Mouse (Mus musculus) midbrain, embryonic 16.5 days (tissue): ENCODE measurements around the gene Cd109. TPM values are rescaled to one million over a fixed set of nuclear protein-coding genes. Genes with fewer than 3 reads are reported as not detected.

Source experiments
- ATAC-seq: fragments of 200-750 bp; cut with Nextera tagmentation; 2 replicates; pipeline ENCODE4 v1.8.0; 2017; ENCODE audit warnings: moderate TSS enrichment
- H3K27ac ChIP-seq: fragments of 300-500 bp; sonication (generic); 2 replicates; pipeline ENCODE4 v1.5.1; 2014; ENCODE audit warnings: mild to moderate bottlenecking, low read length, mixed read lengths
- H3K27me3 ChIP-seq: fragments of 300-500 bp; sonication (generic); 2 replicates; pipeline ENCODE4 v1.6.1; 2014; ENCODE audit warnings: low read depth, low read length, mixed read lengths; ENCODE audit not compliant: control insufficient read depth, insufficient read depth
- H3K36me3 ChIP-seq: fragments of 300-500 bp; sonication (generic); 2 replicates; pipeline ENCODE4 v1.6.1; 2014; ENCODE audit warnings: mild to moderate bottlenecking, low read length, moderate library complexity, mixed read lengths; ENCODE audit not compliant: control insufficient read depth, insufficient read depth
- H3K4me1 ChIP-seq: fragments of 300-500 bp; sonication (generic); 2 replicates; pipeline ENCODE4 v1.6.1; 2014; ENCODE audit warnings: mild to moderate bottlenecking, low read length, mixed read lengths; ENCODE audit not compliant: control insufficient read depth, insufficient read depth
- H3K4me2 ChIP-seq: fragments of 300-500 bp; sonication (generic); 2 replicates; pipeline ENCODE4 v1.6.1; 2014; ENCODE audit warnings: mild to moderate bottlenecking, low read length, mixed read lengths
- H3K4me3 ChIP-seq: fragments of 300-500 bp; sonication (generic); 2 replicates; pipeline ENCODE4 v1.5.1; 2014; ENCODE audit warnings: low read depth, mild to moderate bottlenecking, low read length, moderate library complexity, mixed read lengths
- H3K9ac ChIP-seq: fragments of 300-500 bp; sonication (generic); 2 replicates; pipeline ENCODE4 v1.6.1; 2014; ENCODE audit warnings: low read depth, low read length, mixed read lengths
- H3K9me3 ChIP-seq: fragments of 300-500 bp; sonication (generic); replicated peaks from 2 replicates; pipeline ENCODE4 v1.6.1; 2014; ENCODE audit warnings: mild to moderate bottlenecking, low read length, mixed read lengths; ENCODE audit not compliant: control insufficient read depth, poor library complexity, severe bottlenecking
- WGBS: fragments of 180-500 bp; shearing (Covaris S2); extraction: QIAGEN DNeasy Blood & Tissue Kit; methylation state at CpG from one replicate; pipeline ENCODE4 v1.1.7; 2014; 5-methylcytosine and 5-hydroxymethylcytosine counted together
- polyA plus RNA-seq: library from polyadenylated mRNA; unstranded; fragments of >200 nt; fragmentation: Nextera tagmentation; extraction: Ambion mirVana; gene quantifications from 2 replicates; pipeline ENCODE4 v1.2.1, GENCODE M21; 2015

Gene Cd109
- 0.97 and 1.0 TPM in 2 replicates for polyA plus RNA-seq

DNA sequence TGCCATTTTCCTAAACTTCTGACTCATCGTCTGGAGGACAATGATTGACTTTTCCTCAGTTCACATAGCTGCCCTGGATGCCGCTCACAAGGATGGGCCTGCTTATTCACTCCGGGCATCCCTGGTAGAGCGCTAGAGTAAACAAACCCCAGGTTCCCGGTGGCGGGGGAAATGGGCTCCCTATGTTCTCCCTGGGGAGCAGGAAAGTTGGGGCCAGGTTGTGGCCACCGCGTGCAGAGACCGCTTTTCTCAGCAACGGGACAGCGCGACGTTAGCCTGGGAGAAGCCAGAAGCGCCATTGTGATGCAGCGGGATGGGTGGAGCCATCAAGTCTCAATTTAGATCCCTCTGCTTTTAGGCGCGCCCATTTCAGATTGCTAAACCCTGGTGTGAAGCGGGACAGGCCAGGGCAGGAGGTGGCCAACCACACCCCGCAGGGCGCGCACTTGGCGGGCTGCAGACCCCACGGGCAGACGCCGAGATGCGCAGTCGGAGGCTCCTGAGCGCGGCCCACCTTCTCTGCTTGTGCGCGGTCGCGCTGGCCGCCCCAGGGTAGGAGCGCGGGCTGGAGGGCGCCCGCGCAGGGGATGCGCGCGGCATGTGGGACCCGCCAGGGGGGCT is at the start of gene Cd109:
Cd109 (plus strand) TSS at position 146 of the 621 bp plus-strand sequence.
- under 1% methylated on average over 43 of the region's 43 CpGs for WGBS
- no peaks in the 10 kb centered on the region for H3K4me1 ChIP-seq
- peak within 1 kb of the TSS; percentile 79 for H3K9ac ChIP-seq
- H3K9me3 ChIP-seq, result no peaks in the 10 kb centered on the region
- ATAC-seq, result peak; percentile 90
- H3K27ac ChIP-seq, result no peak within 1 kb of the TSS
- H3K4me2 ChIP-seq, result peak within 1 kb of the TSS; percentile 99
- H3K27me3 ChIP-seq, result no peaks in the 10 kb centered on the region
- peak within 1 kb of the TSS; percentile 74 for H3K4me3 ChIP-seq
- no peaks in the 10 kb centered on the region for H3K36me3 ChIP-seq

DNA sequence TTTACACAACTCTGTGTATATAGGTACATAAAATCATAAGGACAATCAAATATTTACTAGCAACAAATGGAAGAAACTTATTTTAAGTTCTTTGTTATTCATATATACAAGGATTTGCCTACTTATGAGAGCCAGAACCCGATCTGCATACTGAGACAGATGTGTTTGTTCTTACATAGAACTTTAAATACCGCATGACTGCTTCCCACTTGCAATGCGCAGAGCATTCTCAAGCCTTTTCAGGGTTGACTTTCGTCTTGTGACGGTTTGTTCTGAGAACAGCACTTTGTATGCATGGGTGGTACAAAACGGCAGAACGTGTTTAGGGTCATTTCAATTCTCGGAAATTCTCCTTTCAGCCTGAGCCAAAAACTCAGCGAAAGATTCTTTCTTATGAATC is 45.4 kb upstream of the Cd109 start:
- Histone ChIP-seq H3K27ac (no peak overlapping the region), H3K4me2 (no peak overlapping the region), H3K36me3 (peaks cover 10% of the 10 kb centered on the region), H3K4me1 (no peaks in the 10 kb centered on the region), H3K27me3 (no peaks in the 10 kb centered on the region), H3K9ac (no peak overlapping the region), H3K9me3 (no peaks in the 10 kb centered on the region), H3K4me3 (no peak overlapping the region)
- WGBS, result 86% methylated on average over 9 of the region's 9 CpGs
- no peak for ATAC-seq

DNA sequence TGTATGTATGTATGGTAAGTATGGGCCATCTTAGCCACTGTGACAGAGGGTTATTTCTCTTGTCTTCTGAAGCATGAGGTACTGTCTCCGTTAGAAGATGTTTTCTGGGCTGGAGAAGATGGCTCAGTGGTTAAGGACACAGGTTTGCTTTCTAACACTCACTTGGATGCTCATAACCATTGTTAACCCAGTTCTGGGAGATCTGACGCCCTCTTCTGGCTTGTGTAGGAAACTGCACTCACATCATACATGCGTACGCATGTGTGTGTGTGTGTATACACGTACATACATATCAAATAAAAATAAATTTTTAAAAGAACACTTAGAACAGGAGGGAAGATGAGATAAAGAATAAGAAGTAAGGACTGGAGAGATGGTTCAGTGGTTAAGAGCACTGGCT is 38.9 kb upstream of the Cd109 start:
- H3K9ac ChIP-seq, result no peak overlapping the region
- no peak overlapping the region for H3K4me3 ChIP-seq
- ATAC-seq, result no peak
- H3K4me2 ChIP-seq, result no peak overlapping the region
- no peaks in the 10 kb centered on the region for H3K9me3 ChIP-seq
- H3K36me3 ChIP-seq, result peaks cover 18% of the 10 kb centered on the region
- no peaks in the 10 kb centered on the region for H3K27me3 ChIP-seq
- 90% methylated on average over 5 of the region's 5 CpGs for WGBS
- no peak overlapping the region for H3K27ac ChIP-seq
- no peaks in the 10 kb centered on the region for H3K4me1 ChIP-seq

DNA sequence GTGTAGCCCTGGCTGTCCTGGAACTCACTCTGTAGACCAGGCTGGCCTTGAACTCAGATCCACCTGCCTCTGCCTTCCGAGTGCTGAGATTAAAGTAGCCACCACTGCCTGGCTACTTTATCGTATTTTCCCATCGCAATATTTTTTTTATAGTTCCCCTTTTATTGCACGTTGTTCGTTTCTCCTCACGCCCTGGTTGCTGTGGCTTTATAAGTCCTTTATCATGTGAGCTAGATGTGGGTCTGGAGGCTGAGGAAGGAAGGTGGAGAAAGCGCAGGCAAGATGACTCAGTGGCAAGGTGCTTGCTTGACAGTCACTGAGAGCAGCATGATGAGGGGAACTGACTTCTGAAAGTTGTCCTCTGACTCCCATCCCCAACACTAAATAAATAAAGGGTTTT is 36.5 kb upstream of the Cd109 start:
- no peak overlapping the region for H3K4me2 ChIP-seq
- H3K4me3 ChIP-seq, result no peak overlapping the region
- H3K27me3 ChIP-seq, result no peaks in the 10 kb centered on the region
- no peak overlapping the region for H3K27ac ChIP-seq
- WGBS, result 98% methylated on average over 7 of the region's 7 CpGs
- H3K9ac ChIP-seq, result no peak overlapping the region
- H3K36me3 ChIP-seq, result peaks cover 15% of the 10 kb centered on the region
- H3K9me3 ChIP-seq, result no peaks in the 10 kb centered on the region
- ATAC-seq, result no peak
- H3K4me1 ChIP-seq, result no peaks in the 10 kb centered on the region

DNA sequence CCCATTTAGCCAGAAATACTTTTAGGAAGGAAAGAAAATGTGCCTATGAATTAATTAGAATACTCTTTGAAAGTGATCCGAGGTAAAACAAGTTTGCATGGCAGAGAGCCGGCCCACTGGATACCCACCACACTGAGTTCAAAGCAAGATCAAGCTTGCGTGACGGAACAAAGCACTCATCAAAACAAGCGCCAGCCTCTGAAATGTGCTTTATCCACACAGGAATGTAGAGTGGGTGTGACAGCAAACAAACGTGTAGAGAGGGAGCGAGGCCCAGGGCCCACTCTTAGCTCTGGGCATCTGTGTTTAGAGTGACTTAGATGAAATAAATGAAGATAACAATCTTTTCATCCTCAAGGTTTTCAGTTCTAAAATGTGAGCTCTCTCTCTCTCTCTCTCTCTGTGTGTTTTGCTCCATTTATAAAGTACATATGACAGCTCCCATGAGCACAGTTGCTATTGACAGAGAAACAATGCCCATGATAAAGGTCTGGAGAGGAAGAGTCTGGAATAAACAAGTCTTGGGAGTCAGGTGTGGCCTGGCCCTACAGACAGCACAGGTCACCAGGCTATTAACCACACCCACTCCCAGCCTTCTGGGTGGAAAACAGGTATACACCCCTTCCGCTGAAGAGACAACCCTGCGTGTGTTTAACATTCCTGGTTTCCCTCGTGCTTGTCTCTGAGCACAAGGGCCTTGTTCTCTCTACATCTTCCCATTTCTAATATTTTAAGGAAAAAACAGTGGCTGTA is 35.5 kb upstream of the Cd109 start:
- 36% methylated on average over 10 of the region's 10 CpGs for WGBS
- ATAC-seq, result no peak
- Histone ChIP-seq H3K27me3 (no peaks in the 10 kb centered on the region), H3K27ac (no peak overlapping the region), H3K9me3 (no peaks in the 10 kb centered on the region), H3K4me2 (no peak overlapping the region), H3K36me3 (peaks cover 13% of the 10 kb centered on the region), H3K4me1 (no peaks in the 10 kb centered on the region), H3K4me3 (no peak overlapping the region), H3K9ac (no peak overlapping the region)

DNA sequence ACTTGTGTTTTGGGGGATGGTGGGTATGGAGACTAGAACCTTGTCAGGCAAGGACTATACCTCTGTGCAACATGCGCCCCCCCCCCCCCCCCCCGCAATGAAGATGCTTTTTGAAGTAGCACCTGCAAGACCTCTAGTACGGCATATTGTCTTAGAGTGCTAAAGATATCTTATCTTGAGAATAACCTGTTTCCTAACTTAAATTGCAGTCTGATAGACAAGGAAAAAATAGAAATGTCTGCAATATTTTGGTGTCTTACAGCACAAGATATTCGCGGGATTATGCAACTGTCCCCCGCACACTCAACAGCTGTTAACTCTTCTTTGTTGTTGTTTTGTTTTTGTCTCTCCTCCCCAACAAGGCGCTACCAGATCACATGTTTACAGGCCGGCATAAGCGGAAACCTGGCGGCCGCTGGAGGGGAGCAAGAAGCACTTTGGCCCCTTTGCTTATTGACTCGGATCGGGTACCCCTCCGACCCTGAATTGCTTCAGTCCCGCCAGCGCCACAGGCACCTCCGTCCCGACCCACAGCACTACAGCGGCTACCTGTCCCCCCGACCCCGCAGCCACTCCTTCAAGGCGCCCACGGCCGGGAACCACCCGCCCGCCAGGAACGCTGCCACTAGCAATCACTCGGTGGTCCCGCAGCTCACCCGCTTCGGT is 28.0 kb upstream of the Cd109 start:
- ATAC-seq, result peak; percentile 81
- 1% methylated on average over 31 of the region's 31 CpGs for WGBS
- H3K9me3 ChIP-seq, result no peaks in the 10 kb centered on the region
- peak overlapping the region; percentile 74 for H3K4me3 ChIP-seq
- peak overlapping the region; percentile 83 for H3K27ac ChIP-seq
- no peaks in the 10 kb centered on the region for H3K36me3 ChIP-seq
- peak overlapping the region; percentile 83 for H3K9ac ChIP-seq
- H3K27me3 ChIP-seq, result no peaks in the 10 kb centered on the region
- peak overlapping the region; percentile 57 for H3K4me2 ChIP-seq
- H3K4me1 ChIP-seq, result peaks cover 8% of the 10 kb centered on the region

DNA sequence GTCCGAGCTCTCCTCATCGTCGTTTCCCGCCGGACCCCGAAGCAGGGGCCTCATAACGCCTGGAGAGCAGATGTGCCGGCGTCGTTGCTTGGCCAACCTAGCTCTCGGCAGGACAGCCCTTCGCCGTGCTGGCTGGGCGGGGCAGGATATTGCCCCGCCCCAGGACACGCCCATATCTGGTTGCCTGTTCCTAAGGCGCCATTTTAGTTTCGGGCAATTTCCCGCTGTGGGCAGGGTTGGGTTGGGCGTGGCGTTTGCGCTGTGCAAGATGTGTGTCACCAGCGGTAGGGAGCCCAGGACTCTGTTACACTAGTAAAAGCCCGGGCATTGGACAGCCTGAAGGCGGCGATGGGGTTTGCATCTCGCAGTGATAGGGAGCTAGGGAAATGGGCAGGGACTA is 27.4 kb upstream of the Cd109 start, which contains the start of gene Slc17a5:
Slc17a5 (minus strand) TSS at position 128 of the 400 bp plus-strand sequence.
- under 1% methylated on average over 27 of the region's 27 CpGs for WGBS
- no peaks in the 10 kb centered on the region for H3K36me3 ChIP-seq
- peaks cover 8% of the 10 kb centered on the region for H3K4me1 ChIP-seq
- H3K27me3 ChIP-seq, result no peaks in the 10 kb centered on the region
- H3K9me3 ChIP-seq, result no peaks in the 10 kb centered on the region
- peak within 1 kb of the TSS; percentile 83 for H3K27ac ChIP-seq
- peak; percentile 98 for ATAC-seq
- H3K9ac ChIP-seq, result peak within 1 kb of the TSS; percentile 83
- peak within 1 kb of the TSS; percentile 74 for H3K4me3 ChIP-seq
- peak within 1 kb of the TSS; percentile 57 for H3K4me2 ChIP-seq

DNA sequence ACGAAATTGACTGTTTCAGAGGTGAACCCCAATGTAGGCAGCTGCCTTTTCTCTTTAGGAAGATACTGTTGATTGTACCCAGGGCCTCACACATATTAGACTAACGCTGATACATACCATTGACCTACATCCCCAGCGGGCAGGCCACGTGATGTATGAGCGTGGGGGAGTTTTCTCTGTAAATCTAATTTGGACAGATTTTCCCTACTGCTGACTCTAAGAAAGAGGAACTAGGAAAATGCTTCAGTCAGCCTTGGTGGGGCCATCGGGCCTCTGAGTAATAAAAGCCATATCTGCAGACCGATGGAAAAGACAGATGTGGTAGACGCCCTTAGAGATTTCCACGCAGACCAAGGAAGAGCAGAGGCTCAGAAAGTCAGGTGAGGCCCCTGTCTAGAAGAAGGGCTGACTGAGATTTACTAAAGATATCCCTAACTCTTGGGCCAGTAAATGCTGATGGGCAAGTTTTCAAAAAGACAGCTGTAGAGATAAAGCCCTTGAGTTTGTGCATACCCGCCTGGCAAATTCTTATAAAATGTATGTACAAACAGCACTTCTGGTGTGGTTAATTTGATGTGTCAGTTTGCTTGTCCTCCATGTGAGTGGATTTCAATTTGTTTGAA is 26.8 kb upstream of the Cd109 start:
- Histone ChIP-seq H3K4me3 (peak overlapping the region; percentile 74), H3K4me2 (peak overlapping the region; percentile 57), H3K36me3 (no peaks in the 10 kb centered on the region), H3K27me3 (no peaks in the 10 kb centered on the region), H3K4me1 (peaks cover 8% of the 10 kb centered on the region), H3K9me3 (no peaks in the 10 kb centered on the region), H3K9ac (no peak overlapping the region), H3K27ac (peak overlapping the region; percentile 83)
- 82% methylated on average over 10 of the region's 10 CpGs for WGBS
- peak; percentile 59 for ATAC-seq
